Mouse (Mus musculus): ENCODE results near the gene Plekhg2.
"Not testable (repeated sequence)": the region's sequence is repeated elsewhere in the genome, so short reads cannot be mapped to it uniquely, and the experiment has no call there.

The Plekhg2 gene

GRCm38 (mm10) chr7:28372251-28373108, at the start of gene Plekhg2:
Gene Plekhg2 (minus strand): TSS chr7:28372599.
- peak; percentile 98 to 99 for DNase-seq

DNA sequence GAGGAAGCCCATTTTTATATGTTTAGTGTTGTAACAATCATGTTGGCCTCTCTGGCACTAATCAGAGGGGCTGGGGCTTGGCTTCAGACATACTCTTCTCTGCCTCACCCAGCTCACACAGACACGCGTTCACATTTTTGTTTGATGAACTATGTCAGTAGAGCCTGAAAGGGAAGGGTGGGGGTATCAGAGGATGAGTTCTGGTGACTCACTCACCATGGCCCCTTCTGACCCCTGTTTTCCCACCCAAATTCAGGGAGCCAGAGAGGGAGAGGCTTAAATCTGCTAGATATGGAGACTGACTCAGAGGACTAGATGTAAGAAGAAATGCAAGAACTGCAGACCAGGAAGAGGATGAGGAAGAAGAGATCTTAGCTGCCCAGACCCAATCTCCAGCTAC, 47.0 kb upstream of the Plekhg2 start:
- DNase-seq = no peak

DNA sequence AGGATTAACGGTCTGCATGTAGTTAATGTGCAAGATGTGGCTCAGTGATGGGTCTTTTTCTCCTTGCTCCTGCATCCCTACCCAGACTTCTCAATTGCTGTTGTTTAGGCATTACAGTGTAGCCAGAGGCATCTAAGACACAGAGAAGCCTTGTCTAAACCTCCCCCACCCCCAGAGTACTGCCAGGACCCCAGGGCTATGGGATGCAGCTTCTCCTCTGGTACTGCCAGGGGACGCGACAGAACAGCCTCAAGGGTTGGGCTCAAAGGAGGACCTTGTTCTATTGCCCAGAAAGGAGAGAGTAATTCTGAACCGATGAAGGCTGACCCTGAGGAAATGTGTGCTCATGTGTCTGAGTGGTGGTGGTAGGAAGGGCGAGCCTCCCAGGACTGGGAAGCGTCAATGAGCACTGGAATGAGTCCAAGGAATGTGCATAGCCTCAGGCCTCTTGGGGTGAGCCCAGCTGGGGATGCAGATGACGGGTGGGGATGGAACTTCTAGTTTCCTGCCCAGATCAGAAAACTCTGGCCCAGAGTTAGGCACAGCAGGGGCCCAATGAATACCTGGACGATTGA, 45.8 kb upstream of the Plekhg2 start:
- peak; percentile 50 to 66 for DNase-seq

- no peak for DNase-seq
Observed at GRCm38 (mm10) chr7:28417368-28417767, 45.0 kb upstream of the Plekhg2 start.

GRCm38 (mm10) chr7:28412826-28413225, 40.4 kb upstream of the Plekhg2 start:
- DNase-seq = no peak

GRCm38 (mm10) chr7:28410841-28411475, 38.6 kb upstream of the Plekhg2 start:
- DNase-seq = peak; percentile 60 to 74

DNA sequence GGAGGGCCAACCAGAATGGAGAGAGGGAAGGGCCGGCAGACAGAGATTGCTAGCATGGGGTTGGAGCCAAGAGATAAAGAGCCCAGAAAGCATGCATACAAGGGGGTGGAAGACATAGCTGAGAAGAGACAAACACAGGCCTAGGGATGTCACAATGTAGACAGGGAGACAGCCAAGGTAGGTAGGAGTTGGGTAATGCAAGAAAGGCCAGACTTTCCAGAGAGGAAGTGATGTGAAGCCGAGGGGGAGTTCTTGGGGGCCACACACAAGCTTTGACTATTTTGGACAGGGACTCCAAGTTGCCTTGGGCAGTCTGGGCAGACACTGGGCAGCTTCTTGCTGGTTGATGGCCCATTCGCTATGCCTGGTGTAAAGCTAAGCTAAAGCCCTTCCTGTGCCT, 29.5 kb upstream of the Plekhg2 start:
- no peak for DNase-seq

DNA sequence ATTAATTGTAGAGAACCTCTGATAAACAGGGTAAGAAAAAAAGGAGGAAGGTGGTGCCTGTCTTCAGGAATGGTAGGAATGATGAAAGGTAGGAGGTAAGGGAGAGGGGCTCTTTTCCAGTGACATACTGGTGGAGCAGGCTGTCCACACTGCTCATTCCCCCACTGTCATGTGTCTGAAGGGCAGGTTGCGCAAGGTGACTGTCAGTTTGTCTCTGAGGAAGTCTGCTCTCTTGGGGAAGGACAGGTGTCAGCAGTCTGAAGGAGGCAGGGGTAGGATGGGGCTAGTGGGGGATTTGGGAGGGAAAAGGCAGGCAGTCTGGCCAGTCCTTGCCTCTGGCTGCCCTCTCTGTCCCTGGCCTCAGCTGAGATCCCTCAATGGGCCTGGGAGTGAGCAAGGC, 28.6 kb upstream of the Plekhg2 start:
- no peak for DNase-seq

- DNase-seq = no peak
Observed at GRCm38 (mm10) chr7:28398696-28399340, 26.4 kb upstream of the Plekhg2 start.

DNA sequence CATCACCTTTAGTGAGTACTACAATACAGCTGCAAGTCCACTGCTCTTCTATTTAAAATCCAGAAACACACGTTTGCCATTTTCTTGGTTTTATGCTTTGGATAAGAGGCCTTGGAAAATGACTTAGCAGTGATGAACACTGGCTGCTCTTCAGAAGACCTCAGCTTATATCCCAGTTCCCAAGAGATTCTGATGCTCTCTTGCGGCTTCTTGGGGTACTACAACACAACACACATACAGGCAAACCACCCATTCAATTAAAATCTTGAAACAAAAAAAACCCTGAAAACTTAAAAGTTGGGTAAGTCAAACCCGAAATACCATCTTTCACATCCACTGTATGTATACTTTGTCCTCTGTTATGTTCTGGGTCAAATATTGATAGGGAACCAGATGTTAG, 25.6 kb upstream of the Plekhg2 start:
- peak; percentile 49 to 60 for DNase-seq

GRCm38 (mm10) chr7:28395425-28395824, 23.0 kb upstream of the Plekhg2 start:
- DNase-seq = no peak

GRCm38 (mm10) chr7:28393272-28393951, 21.0 kb upstream of the Plekhg2 start:
- DNase-seq = no peak

GRCm38 (mm10) chr7:28392429-28393271, 20.3 kb upstream of the Plekhg2 start, which contains the start of the genes Med29 and Paf1:
Gene Med29 (minus strand): TSS chr7:28392708.
Gene Paf1 (plus strand): TSS chr7:28392951.
- peak; percentile 94 to 97 for DNase-seq

GRCm38 (mm10) chr7:28390331-28390730, 17.9 kb upstream of the Plekhg2 start:
- DNase-seq = no peak

- not testable (repeated sequence) for DNase-seq
Observed at GRCm38 (mm10) chr7:28387384-28387783, 15.0 kb upstream of the Plekhg2 start.

GRCm38 (mm10) chr7:28386877-28387276, 14.5 kb upstream of the Plekhg2 start:
- DNase-seq = not testable (repeated sequence)

DNA sequence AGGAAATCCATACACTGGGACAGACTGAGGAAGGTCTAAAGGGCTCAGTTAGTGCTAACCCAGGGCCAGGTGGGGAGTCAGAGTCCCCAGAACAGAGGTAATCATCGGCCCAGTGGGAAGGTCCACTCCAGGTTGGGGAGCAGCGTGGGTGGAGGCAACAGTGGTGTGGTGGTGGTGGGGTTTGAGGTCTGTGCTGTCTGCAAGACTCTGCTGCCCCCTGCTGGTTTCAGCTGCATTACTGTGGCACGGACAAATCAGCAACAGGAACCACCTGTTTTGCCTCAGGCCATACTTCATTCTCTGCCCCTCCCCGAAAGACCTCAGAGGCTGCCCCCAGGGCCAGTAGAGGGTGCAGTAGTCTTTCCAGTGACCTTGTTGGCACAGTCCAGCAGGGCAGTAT, 14.1 kb upstream of the Plekhg2 start:
- peak; percentile 94 to 95 for DNase-seq

DNA sequence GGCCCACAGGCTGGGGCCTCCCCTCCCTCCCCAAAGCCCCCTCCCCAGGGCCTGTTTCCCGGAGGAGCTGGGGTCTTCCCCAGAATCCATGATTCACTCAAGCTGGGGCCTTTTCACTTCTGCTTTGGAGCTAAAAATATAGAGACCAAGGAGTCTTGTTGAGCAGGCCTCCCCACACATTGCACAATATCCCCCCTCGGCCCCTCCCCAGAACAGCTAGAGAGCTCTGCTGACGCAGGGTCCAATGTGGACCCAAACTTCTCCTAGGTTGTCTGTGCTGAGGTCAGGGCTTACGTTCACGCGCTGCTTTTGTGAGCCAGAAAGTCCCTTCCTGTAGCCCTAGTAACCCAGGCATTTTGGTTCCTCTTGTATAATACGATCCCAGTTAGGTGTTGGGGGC, 13.6 kb upstream of the Plekhg2 start:
- DNase-seq = peak in 1 of 2 experiments; percentile 37

DNA sequence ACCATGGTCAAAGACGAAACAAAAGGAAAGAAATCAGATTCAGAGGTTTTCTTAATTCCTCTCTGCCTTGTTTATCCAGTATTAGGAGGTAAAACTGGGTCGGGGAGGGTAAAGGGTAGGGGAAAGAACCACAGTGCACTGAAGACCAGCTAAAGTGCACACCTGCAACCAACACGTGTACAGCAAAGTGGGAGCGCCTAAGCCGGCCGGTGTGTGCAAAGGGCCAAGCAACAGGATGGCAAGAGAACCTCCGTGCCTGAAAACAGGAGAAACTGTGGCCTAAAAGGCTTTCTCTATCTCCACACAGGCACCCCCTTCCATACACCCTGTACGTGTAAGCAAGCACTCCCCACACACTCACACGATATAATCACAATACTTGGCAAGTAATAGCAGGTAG, 12.8 kb upstream of the Plekhg2 start:
- no peak for DNase-seq

DNA sequence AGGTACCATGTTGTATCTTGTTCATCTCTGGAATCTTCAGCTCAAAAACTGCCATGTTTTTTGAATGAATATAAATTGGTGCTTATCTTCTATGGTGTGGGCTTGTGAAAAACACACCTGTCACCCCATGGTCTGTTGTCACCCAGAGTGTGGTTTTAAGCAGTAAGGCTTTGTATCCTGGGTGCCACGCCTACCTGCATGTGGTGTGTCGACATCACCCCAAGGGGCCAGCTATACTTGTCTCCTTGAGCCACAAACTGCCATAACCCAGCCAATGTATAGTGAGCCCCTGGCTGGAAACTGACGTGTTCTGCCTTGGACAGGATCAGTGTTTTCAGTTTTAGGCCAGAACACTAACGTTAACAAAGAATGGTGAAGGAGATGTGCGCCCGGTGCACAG, 11.8 kb upstream of the Plekhg2 start:
- no peak for DNase-seq

DNA sequence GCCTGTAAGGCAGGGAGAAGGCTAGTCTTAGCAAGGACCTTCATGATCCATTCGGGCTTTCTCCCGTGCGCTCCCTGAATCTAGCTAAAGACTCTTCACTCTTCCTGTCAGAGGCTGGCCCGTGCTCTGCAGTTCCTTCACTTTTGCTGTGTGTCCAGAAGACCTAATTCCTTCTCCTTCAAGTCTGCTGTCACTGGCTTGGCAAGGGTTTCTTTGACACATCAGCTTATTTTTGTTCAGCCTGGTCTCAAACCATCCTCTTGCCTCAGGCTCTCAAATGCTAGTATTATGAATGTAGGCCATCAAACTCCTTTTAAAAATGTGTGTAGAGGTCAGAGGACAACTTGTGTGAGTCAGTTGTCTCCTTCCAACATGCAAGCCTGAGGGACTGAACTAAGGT, 11.2 kb upstream of the Plekhg2 start:
- no peak for DNase-seq

DNA sequence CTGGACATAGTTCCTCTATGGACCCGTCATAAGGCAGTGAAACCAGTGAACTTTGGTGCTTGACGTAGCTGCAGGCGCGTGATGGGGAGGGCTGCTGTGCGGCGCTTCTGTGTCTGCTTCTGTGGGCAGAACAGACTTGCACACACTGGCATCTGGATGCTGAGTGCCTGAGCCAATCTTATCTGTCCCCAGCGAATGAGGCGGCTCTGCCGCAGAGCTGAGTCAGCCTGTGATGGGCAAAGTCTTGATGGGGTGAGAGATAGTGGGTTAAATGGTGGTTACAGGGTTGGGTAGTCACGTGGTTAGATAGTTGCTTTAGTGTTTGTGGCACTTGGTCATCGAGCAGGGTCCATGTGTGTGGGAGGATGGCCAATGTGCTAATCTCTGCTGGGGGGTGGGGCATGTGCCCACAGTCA, 10.6 kb upstream of the Plekhg2 start:
- DNase-seq = peak; percentile 38 to 63

Measured in kidney, postnatal 4 days (tissue).